Mouse (Mus musculus) ES-Bruce4 (cell line): ENCODE measurements around the gene Jak3.

Experiments
- CTCF ChIP-seq: IDR thresholded peaks from one replicate; pipeline ENCODE4 v1.8.1; 2011; ENCODE audit warnings: low read depth, low read length
- POLR2A ChIP-seq: IDR thresholded peaks from one replicate; pipeline ENCODE4 v1.8.1; 2011; ENCODE audit warnings: low read length; ENCODE audit not compliant: insufficient read depth

- TF ChIP-seq POLR2A = no peak
- TF ChIP-seq CTCF = peak; percentile 94
These were observed 31.8 kb downstream of the Jak3 start for GRCm38 (mm10) chr8:71707874-71708273.
